Mouse (Mus musculus): ENCODE results near the gene Ccdc158.

The Ccdc158 gene

DNA sequence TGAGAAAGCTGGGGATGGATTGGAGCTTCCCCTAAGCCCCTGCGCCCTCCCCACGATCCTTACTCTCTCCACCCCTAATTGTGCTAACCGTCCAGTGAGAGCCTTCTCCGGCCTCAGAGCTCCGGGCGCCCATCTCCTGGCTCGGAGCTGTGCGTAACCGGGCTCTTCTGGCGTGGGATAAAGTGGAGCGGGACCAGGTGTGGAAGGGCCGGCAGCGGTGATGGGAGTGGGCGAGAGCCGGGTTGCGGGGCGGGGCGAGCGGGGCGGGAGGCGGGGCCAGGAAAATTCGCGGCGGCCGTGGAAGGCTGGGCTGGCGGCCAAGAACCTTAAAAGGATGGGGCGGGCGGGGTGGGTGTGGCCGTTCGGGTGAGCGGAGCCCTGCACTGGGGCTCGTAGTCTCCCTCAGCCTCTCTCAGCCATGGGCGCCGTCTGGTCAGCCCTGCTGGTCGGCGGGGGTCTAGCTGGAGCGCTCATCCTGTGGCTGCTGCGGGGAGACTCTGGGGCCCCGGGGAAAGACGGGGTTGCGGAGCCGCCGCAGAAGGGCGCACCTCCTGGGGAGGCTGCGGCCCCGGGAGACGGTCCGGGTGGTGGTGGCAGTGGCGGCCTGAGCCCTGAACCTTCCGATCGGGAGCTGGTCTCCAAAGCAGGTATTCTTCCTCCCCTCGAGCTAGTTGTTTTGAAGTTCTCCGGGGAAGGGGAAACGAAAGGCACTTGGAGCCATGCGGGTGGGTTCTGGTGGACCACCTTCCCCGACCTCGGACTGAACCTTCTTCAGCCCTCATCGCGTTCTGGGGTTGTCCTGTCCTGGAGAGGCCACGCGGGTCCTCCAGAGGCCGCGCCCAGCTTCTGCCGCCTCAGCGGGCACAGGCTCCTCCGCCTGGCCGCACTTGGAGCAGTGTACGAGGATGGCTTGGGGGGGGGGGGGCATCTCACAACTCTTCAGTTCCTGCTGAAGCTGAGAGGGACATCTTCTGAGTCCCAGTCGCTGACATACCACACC, 72.1 kb downstream of the Ccdc158 start, which contains the start of gene Stbd1:
Gene Stbd1, plus strand, starts transcription at position 351 of the 1,000 bp plus-strand sequence.
- peak; percentile 78 for DNase-seq (ENCODE audit: low read depth, low spot score)

GRCm38 (mm10) chr5:92599030-92599429, 76.0 kb downstream of the Ccdc158 start:
- DNase-seq (ENCODE audit: low read depth, low spot score) = no peak

DNA sequence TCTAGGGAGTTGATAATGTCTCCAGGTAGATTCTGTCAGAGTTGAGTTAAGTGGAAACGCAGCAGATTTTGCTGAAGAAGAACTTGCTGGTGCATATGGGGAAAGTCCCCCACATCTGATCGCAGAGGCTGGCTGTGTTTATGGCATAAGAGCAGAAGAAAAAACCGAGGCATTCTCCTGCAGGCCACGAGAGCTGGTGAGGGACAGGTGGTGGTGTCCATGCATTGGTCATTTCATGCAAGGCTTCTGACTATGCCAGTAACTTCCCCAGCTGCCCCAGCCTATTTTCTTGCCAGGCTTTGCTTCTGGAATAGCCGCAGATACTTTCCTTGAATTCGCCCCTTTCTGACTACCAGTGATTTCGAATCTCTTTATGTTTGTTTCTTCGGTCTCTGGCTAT, 78.2 kb downstream of the Ccdc158 start:
- no peak for DNase-seq (ENCODE audit: low read depth, low spot score)

- DNase-seq (ENCODE audit: low read depth, low spot score) = no peak
These were observed 80.0 kb downstream of the Ccdc158 start for GRCm38 (mm10) chr5:92595026-92595425.

DNA sequence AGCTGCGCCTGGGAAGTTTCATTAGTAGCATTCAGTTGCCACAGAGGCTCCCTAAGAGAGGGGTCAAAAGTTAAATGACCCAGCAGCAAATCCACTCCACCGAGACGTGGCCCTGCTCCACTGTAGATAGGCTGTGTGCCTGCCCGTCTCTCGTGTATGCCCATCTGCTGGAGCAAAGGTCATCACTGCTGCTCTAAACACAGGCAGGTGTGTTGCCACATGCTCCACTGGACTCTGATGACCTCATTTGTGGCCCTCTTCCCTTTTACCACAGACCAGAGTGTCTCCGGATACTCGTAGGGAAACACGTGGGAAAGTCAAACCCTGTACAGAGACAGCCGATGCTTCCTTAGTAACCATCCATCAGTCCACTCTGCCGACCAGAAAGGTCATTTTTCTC, 89.1 kb downstream of the Ccdc158 start:
- no peak for DNase-seq (ENCODE audit: low read depth, low spot score)

GRCm38 (mm10) chr5:92579559-92579958, 95.5 kb downstream of the Ccdc158 start:
- no peak for DNase-seq (ENCODE audit: low read depth, low spot score)

DNA sequence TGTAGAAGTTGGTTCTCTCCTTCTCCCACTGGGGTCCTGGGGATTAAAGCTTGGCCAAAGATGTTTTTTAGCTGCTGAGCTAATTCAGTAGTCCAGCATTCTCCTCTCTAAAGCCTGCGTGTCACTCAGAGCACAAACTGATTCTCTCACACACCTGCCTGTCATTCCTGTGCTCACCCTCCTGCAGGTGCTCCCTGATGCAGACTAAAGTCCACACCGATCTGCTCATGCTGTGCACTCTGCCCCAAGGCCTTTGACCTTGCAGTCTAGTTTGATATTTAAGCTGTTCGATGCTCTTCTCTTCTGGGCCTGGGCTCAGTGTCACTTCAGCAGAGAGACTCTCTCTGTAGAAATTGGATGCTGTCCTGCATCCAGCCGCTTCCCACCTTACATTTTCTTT, 103.8 kb downstream of the Ccdc158 start:
- DNase-seq (ENCODE audit: low read depth, low spot score) = no peak

DNA sequence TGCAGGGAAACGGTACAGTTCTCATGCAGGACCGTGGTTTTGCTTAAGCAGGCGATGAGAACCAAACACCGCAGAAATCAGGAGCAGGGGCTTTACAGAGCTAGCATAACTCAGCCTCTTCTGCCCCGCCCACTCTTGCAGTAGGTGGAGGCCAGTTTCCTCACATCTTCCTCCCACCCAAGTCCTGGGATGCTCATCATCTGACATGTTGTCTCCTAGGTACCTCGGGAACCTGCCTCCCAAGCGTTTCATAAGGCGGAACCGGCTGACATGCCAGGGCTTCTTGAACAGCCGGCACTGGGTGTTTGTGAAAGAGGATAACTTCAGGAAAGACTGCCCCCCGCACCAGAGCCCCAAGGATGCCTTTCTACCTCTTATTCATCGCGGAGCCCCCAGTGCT, 113.1 kb downstream of the Ccdc158 start:
- no peak for DNase-seq (ENCODE audit: low read depth, low spot score)

GRCm38 (mm10) chr5:92560201-92560600, 114.9 kb downstream of the Ccdc158 start:
- DNase-seq (ENCODE audit: low read depth, low spot score) = no peak

All from R1 (cell line).